18 mouse cellular contexts compared by ENCODE assay signal in genomic region chr19:56621876-56622275, GRCm38 (mm10).
A peak's percentile ranks its signal among the peaks of the same experiment; 100 is the strongest.
DNase-seq lines count a peak whose midpoint lies in the region; ATAC-seq and TF ChIP-seq lines count a peak whose summit lies in the region.
"Had no signal": no experiment of that assay in that cellular context is flagged by ENCODE, and none has a peak within 500 bp of the region (broad histone marks: within the 10 kb centered on the region; RNA-seq: fewer than 3 reads in every experiment).

No protein-coding gene starts in this region.

- H3K27me3 ChIP-seq in lung, postnatal 0 days (replicated peaks; ENCODE audit: insufficient read depth, low read length) = no peaks in the 10 kb centered on the region
- H3K27me3 ChIP-seq: CH12.LX had no signal

- H3K9me3 ChIP-seq in lung, postnatal 0 days (ENCODE audit: low read length) = no peaks in the 10 kb centered on the region
- H3K9me3 ChIP-seq: G1E had no signal

- H3K27ac ChIP-seq in lung, postnatal 0 days (ENCODE audit: low read length) = no peak overlapping the region

- H3K9ac ChIP-seq in lung, postnatal 0 days (replicated peaks; ENCODE audit: low read depth) = no peak overlapping the region

- no peaks in the 10 kb centered on the region for H3K4me1 ChIP-seq in lung, postnatal 0 days (ENCODE audit: insufficient read depth, low read depth, low read length)

- no peak overlapping the region for H3K4me3 ChIP-seq in lung, postnatal 0 days (ENCODE audit: low read depth, low read length)

- DNase-seq in lung, postnatal 0 days (ENCODE audit: low spot score) = peak; percentile 59
- DNase-seq in lung, postnatal 14 days = no peak
- DNase-seq: adrenal gland, adult 2 months; adrenal gland, adult 8-10 months; adrenal gland, postnatal 10 days; adrenal gland, postnatal 14 days; adrenal gland, postnatal 25 days; adrenal gland, postnatal 36 days; B cell, adult 2 months; cerebellum, adult 11 months; cerebellum, adult 11-12 months; cerebellum, adult 18-20 months; cerebellum, adult 2 months had no signal

- 64% methylated on average over 7 of the region's 7 CpGs for WGBS in lung, postnatal 0 days

- no peaks in the 10 kb centered on the region for H3K36me3 ChIP-seq in lung, postnatal 0 days (ENCODE audit: insufficient read depth, low read length)
- H3K36me3 ChIP-seq: G1E had no signal

- TF ChIP-seq EP300 in lung, postnatal 0 days (IDR thresholded peaks at IDR 0.05) = 0 out of 2 replicates have a peak, but pooled peaks have one; percentile 34

- no peak overlapping the region for H3K4me2 ChIP-seq in lung, postnatal 0 days (replicated peaks; ENCODE audit: low read depth, low read length)

- ATAC-seq in lung, postnatal 0 days = peak; percentile 62
- ATAC-seq: activated CD4-positive, CD25-positive, alpha-beta regulatory T cell, adult 4 months; CD4-positive, CD25-positive, alpha-beta regulatory T cell, adult 4 months; Patski had no signal

- no peak for TF ChIP-seq CTCF in lung, postnatal 0 days (IDR thresholded peaks at IDR 0.05)
